Mouse (Mus musculus) E14TG2a.4 (cell line): Measurements from ENCODE around the gene Xrcc6.

Experiments
- CTCF ChIP-seq: conservative IDR thresholded peaks from 2 replicates; pipeline ENCODE4 v1.5.1; 2014; ENCODE audit warnings: low read length
- NANOG ChIP-seq: IDR thresholded peaks from 2 replicates; pipeline ENCODE4 v1.6.1; 2014; ENCODE audit warnings: borderline replicate concordance, low read length, mixed read lengths
- POU5F1 ChIP-seq: IDR thresholded peaks from 2 replicates; pipeline ENCODE4 v1.6.1; 2014; ENCODE audit warnings: low read length, borderline replicate concordance

DNA sequence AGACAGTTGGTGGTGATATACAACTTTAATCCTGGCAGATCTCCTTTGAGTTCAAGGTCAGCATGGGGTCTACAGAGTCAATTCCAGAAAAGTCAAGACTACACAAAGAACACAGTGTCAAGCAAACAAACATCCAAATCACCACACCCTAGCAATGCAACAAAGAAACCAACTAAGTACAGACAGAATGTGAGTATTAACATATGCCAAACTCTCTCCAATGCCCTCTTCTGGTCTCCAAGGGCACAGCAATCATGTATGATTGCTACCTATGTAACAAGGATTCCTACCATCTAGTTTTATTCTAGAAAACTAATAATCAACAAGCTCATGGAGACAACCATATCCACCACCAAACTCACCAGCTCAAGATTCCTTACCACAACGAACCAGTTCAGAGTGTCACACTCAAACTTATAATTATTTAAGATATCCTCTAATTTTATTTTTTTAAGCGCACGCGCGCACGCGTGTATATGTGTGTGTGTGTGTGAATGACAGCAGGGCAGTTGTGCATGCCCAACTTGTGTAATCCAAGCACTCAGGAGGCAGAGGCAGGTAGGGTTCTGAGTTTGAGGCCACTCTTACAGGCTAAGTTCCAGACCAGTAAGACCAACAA is 56.6 kb downstream of the Xrcc6 start:
- peak; percentile 35 for TF ChIP-seq CTCF
- TF ChIP-seq NANOG: no peak
- no peak for TF ChIP-seq POU5F1
